Mouse (Mus musculus): Measurements from ENCODE around the gene Mbnl2.

DNA sequence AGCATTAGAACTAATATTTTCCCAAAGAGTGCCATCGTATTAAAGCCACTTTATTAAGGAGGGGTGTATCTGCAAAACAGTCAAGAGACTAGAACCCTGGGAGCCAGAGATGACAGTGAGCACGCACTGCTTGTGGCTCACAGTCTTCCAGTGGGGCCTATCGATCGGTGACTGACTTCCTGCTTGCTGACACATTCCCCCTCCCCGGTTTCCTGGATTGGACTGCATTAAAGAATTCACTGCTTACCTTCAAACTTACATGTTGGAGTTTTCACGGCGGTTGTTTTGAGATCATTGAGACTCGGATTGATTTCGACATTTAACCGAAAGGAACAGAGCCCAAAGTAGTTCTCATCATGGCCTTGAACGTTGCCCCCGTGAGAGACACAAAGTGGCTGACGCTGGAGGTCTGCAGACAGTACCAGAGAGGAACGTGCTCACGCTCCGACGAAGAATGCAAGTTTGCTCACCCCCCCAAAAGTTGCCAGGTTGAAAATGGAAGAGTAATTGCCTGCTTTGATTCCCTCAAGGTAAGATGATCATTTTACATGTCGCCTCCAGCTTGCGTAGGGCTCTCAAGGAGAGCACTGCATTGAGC is 49.5 kb downstream of the Mbnl2 start:
- TF ChIP-seq USF2 (IDR thresholded peaks at IDR 0.05; ENCODE audit: borderline replicate concordance in 1 of 2, insufficient read depth in 1 of 2, low read depth in 1 of 2, low read length in 2 of 2) (no peak), POLR2A (IDR thresholded peaks at IDR 0.05; ENCODE audit: control insufficient read depth in 1 of 2, insufficient read depth in 1 of 2, low read depth in 1 of 2, low read length in 2 of 2, poor library complexity in 1 of 2) (no peak), RAD21 (IDR thresholded peaks at IDR 0.05; ENCODE audit: low read depth, low read length) (no peak), SIN3A (IDR thresholded peaks at IDR 0.05; ENCODE audit: low read length) (no peak), EP300 (IDR thresholded peaks at IDR 0.05; ENCODE audit: low read depth in 1 of 2, low read length in 2 of 2) (no peak), CTCF (IDR thresholded peaks at IDR 0.05 in 2 of 3, conservative IDR thresholded peaks at IDR 0.05 in 1 of 3; ENCODE audit: control insufficient read depth in 1 of 3, insufficient read depth in 1 of 3, low read depth in 2 of 3, low read length in 3 of 3, poor library complexity in 1 of 3, severe bottlenecking in 1 of 3) (no peak), UBTF (IDR thresholded peaks at IDR 0.05; ENCODE audit: borderline replicate concordance, insufficient read depth, low read depth, low read length) (no peak), GABPA (IDR thresholded peaks at IDR 0.05; ENCODE audit: low read depth, low read length) (no peak), HCFC1 (IDR thresholded peaks at IDR 0.05; ENCODE audit: low read depth, low read length) (no peak), KAT2A (conservative IDR thresholded peaks at IDR 0.05; ENCODE audit: low read depth, low read length) (no peak), GATA1 (IDR thresholded peaks at IDR 0.05; ENCODE audit: low read depth, low read length) (no peak), TCF12 (IDR thresholded peaks at IDR 0.05; ENCODE audit: low read depth, low read length) (no peak)

Data from MEL (cell line).